Mouse (Mus musculus) ES-E14 (cell line): ENCODE data around the gene Ppp1r9a. TPM values are rescaled to one million over a fixed set of nuclear protein-coding genes. Genes with fewer than 3 reads are reported as not detected.

ENCODE experiments used
- DNase-seq: peaks from one replicate; pipeline ENCODE4 v3.0.0-alpha.2; 2013; ENCODE audit warnings: low read depth, low spot score
- H3K27ac ChIP-seq: 2 replicates; pipeline ENCODE4 v1.5.1; 2012; ENCODE audit warnings: low read depth, mild to moderate bottlenecking, low read length, moderate library complexity, mixed read lengths; ENCODE audit not compliant: poor library complexity, insufficient read depth, severe bottlenecking
- H3K36me3 ChIP-seq: 2 replicates; pipeline ENCODE4 v1.6.1; 2012; ENCODE audit warnings: mild to moderate bottlenecking, low read length, moderate library complexity, mixed read lengths; ENCODE audit not compliant: control insufficient read depth, poor library complexity, insufficient read depth, severe bottlenecking
- H3K4me1 ChIP-seq, 2 experiments: fragments of 150-350 bp in 1 of 2; sonication (generic) in 1 of 2; 2 replicates each; pipeline ENCODE4 v1.6.1; 2012; ENCODE audit warnings: low read length in 2 of 2, mild to moderate bottlenecking in 1 of 2, mixed read lengths in 1 of 2; ENCODE audit not compliant: control insufficient read depth in 2 of 2, insufficient read depth in 2 of 2, poor library complexity in 1 of 2
- H3K4me3 ChIP-seq, 2 experiments: fragments of 150-350 bp in 1 of 2; sonication (generic) in 1 of 2; 2 replicates each; pipeline ENCODE4 v1.5.1; 2012; ENCODE audit warnings: low read length in 2 of 2, low read depth in 1 of 2, mild to moderate bottlenecking in 1 of 2, mixed read lengths in 1 of 2; ENCODE audit not compliant: insufficient read depth in 1 of 2, poor library complexity in 1 of 2, severe bottlenecking in 1 of 2
- H3K9ac ChIP-seq: 2 replicates; pipeline ENCODE4 v1.6.1; 2012; ENCODE audit warnings: low read depth, mild to moderate bottlenecking, low read length, mixed read lengths; ENCODE audit not compliant: poor library complexity, insufficient read depth, severe bottlenecking
- H3K9me3 ChIP-seq: fragments of 150-350 bp; sonication (generic); 2 replicates; pipeline ENCODE4 v1.6.1; 2012; ENCODE audit warnings: low read depth, mild to moderate bottlenecking, low read length; ENCODE audit not compliant: control insufficient read depth, insufficient read depth
- CHD2 ChIP-seq: IDR thresholded peaks from 2 replicates; pipeline ENCODE4 v1.6.1; 2014; ENCODE audit warnings: mild to moderate bottlenecking, low read depth, low read length, inconsistent platforms
- HCFC1 ChIP-seq: IDR thresholded peaks from 2 replicates; pipeline ENCODE4 v1.6.1; 2012; ENCODE audit warnings: low read length, inconsistent platforms, borderline replicate concordance; ENCODE audit not compliant: insufficient read depth
- MAFK ChIP-seq: IDR thresholded peaks from 2 replicates; pipeline ENCODE4 v1.6.1; 2014; ENCODE audit warnings: mild to moderate bottlenecking, low read depth, low read length, inconsistent platforms; ENCODE audit not compliant: insufficient read depth
- ZC3H11A ChIP-seq: IDR thresholded peaks from 2 replicates; pipeline ENCODE4 v1.6.1; 2012; ENCODE audit warnings: low read depth, mild to moderate bottlenecking, inconsistent platforms, low read length, borderline replicate concordance
- ZNF384 ChIP-seq: IDR thresholded peaks from 2 replicates; pipeline ENCODE4 v1.6.1; 2012; ENCODE audit warnings: low read depth, low read length, inconsistent platforms
- in situ Hi-C, 2 experiments: fragments of 600-800 bp; cut with MboI; formaldehyde crosslinking; loops; one replicate each; pipeline ENCODE4 v1.15.1; 2025; ENCODE audit warnings: low sequenced_read_pairs in 2 of 2, inconsistent platforms in 1 of 2; ENCODE audit not compliant: unreplicated experiment in 2 of 2
- total RNA-seq: library from RNA; depleted of rRNA; stranded (reverse); fragments of 300-350 nt; gene quantifications from 2 replicates; pipeline ENCODE4 v1.2.3, GENCODE M21; 2012

The Ppp1r9a gene
- total RNA-seq, 1 experiment = 22.2 TPM

DNA sequence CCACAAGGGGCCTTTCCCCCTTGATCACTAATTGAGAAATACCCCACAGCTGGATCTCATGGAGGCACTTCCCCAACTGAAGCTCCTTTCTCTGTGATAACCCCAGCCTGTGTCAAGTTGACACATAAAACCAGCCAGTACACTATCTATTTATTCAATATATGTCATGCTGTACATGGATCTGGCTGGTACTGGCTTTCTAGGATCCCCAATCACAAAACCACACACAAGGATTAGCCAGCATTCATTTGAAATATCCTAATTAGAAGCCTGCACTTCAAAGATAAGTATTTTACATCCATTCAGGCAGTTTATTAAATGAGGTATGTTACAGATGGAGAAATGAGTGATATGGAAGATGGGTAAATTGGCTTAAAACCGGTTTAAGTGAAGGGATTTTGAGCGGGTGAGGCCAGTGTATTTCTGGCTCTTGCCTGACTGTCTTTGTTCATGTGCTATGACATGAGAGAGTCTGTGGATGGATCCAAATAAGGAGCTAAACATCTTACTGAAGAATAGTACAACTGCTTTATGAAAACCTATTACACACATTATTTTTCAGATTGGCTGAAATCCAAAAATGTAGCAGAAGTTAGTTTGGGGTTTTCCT is 135.5 kb downstream of the Ppp1r9a start:
- H3K36me3 ChIP-seq = no peaks in the 10 kb centered on the region
- no peak overlapping the region for H3K9ac ChIP-seq
- peaks cover 4 to 6% of the 10 kb centered on the region in 2 experiments; a peak in 2 of 4 replicates for H3K4me1 ChIP-seq
- DNase-seq = no peak
- no peak for TF ChIP-seq MAFK
- no peak for TF ChIP-seq HCFC1
- H3K4me3 ChIP-seq = no peak overlapping the region
- H3K9me3 ChIP-seq = no peaks in the 10 kb centered on the region
- H3K27ac ChIP-seq = no peak overlapping the region
- in situ Hi-C loops = no loop called here

DNA sequence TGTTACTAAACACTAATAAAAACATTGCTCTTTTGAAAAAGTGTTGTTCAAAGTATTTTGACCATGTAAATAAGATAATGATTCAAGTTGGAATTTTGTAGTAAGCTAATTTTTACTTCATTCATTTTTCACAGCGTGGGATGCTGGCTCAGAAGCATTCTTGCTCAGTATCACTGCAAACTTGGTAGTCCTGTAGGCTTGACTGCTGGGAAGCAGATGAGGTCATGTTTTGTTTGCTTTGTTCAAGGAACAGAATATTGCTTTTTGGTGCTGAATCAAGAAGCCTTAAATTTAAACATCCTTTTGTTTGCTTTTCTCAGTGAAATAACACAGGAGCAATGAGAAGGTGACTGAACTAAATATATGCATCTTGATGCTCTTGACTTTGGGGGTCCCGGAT is 136.6 kb downstream of the Ppp1r9a start:
- no peak for TF ChIP-seq ZNF384
- no peak for TF ChIP-seq ZC3H11A
- no peak for TF ChIP-seq CHD2
- no peak for TF ChIP-seq MAFK
- no peak overlapping the region for H3K4me3 ChIP-seq
- H3K27ac ChIP-seq = no peak overlapping the region
- peaks cover 1 to 4% of the 10 kb centered on the region in 2 experiments; a peak in 1 of 4 replicates for H3K4me1 ChIP-seq
- no peaks in the 10 kb centered on the region for H3K9me3 ChIP-seq
- H3K9ac ChIP-seq = no peak overlapping the region
- DNase-seq = no peak
- no peaks in the 10 kb centered on the region for H3K36me3 ChIP-seq
- in situ Hi-C loops = no loop called here

DNA sequence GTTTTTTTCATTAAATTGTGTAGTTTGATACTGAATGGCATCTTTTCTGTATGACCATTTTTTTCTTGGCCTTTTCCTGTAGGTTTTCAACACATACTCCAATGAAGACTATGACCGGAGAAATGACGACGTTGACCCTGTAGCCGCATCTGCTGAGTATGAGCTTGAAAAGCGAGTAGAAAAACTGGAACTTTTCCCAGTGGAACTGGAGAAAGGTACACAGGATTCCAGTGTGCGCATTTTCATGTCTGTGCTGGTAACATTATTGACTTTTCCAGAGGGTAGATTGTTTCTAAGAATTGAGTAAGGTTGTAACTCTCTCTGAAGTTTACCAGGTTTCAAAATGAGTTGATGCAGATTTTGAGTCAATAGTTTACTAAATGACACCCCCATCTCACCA is 143.1 kb downstream of the Ppp1r9a start:
- no peaks in the 10 kb centered on the region for H3K36me3 ChIP-seq
- H3K9me3 ChIP-seq = no peaks in the 10 kb centered on the region
- in situ Hi-C loops = no loop called here
- no peak for DNase-seq
- no peak overlapping the region for H3K4me3 ChIP-seq
- H3K4me1 ChIP-seq = peaks cover 1 to 3% of the 10 kb centered on the region in 2 experiments; a peak in 1 of 4 replicates
- no peak for TF ChIP-seq MAFK
- no peak for TF ChIP-seq ZC3H11A
- TF ChIP-seq CHD2 = no peak
- TF ChIP-seq HCFC1 = no peak
- TF ChIP-seq ZNF384 = no peak
- H3K27ac ChIP-seq = no peak overlapping the region
- no peak overlapping the region for H3K9ac ChIP-seq

DNA sequence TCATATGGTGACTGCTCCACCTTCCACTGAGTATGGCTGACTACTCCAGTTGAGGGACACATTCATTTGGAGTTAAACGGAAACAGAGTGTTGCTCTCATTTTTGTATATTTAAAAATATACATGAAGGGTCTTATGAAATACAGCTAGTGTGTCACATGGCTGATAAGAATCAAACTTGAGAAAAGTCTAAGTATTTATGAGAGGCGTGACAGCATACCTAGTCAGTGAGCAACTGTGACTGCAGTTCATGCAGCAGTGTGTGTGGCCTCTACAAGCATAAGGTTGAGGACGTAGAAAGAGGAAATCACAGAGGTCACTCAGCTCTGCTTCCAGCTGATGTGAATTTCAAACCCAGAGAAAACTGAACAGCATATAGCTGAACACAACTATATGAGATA is 145.3 kb downstream of the Ppp1r9a start:
- in situ Hi-C loops = no loop called here
- Histone ChIP-seq H3K36me3 (no peaks in the 10 kb centered on the region), H3K9ac (no peak overlapping the region), H3K27ac (no peak overlapping the region), H3K9me3 (no peaks in the 10 kb centered on the region), H3K4me3 (no peak overlapping the region), H3K4me1 (no peaks in the 10 kb centered on the region)
- DNase-seq = no peak
- no peak for TF ChIP-seq MAFK
- no peak for TF ChIP-seq CHD2
- TF ChIP-seq ZC3H11A = no peak
- TF ChIP-seq HCFC1 = no peak
- no peak for TF ChIP-seq ZNF384

DNA sequence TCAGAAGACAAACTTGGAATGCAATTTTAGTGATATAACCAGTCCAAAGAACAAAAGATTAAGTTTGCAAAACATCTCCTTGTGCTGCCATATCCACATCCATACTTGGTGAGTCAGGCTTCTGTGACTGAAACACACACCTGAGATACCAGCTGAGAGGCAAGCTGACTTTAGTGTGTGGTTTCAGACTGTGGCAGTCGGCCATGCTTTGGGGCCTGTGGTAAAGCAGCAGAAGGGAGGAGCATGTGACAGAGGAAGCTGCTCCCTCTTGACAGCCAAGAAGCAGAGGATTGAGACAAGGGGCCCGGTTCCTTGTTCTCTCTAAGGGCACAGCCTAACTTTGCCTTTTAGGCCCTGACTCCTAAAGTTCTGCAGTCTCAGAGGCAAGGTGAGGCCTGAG is 149.6 kb downstream of the Ppp1r9a start:
- H3K36me3 ChIP-seq = no peaks in the 10 kb centered on the region
- H3K4me1 ChIP-seq = no peaks in the 10 kb centered on the region
- H3K27ac ChIP-seq = no peak overlapping the region
- no peaks in the 10 kb centered on the region for H3K9me3 ChIP-seq
- DNase-seq = no peak
- no peak overlapping the region for H3K9ac ChIP-seq
- in situ Hi-C loops = no loop called here
- H3K4me3 ChIP-seq = no peak overlapping the region
- TF ChIP-seq HCFC1 = no peak
- no peak for TF ChIP-seq ZNF384
- TF ChIP-seq ZC3H11A = no peak
- no peak for TF ChIP-seq CHD2
- TF ChIP-seq MAFK = no peak
